Mouse (Mus musculus) v-Abl transformed pro-B cells (cell line): ENCODE results near the gene Atp6v1a.

Experiments used
- in situ Hi-C, 2 experiments: fragments of 400-800 bp; cut with MboI; formaldehyde crosslinking; loops; one replicate each; pipeline ENCODE4 v1.15.1; 2025; ENCODE audit not compliant: unreplicated experiment in 2 of 2

Atp6v1a gene

DNA sequence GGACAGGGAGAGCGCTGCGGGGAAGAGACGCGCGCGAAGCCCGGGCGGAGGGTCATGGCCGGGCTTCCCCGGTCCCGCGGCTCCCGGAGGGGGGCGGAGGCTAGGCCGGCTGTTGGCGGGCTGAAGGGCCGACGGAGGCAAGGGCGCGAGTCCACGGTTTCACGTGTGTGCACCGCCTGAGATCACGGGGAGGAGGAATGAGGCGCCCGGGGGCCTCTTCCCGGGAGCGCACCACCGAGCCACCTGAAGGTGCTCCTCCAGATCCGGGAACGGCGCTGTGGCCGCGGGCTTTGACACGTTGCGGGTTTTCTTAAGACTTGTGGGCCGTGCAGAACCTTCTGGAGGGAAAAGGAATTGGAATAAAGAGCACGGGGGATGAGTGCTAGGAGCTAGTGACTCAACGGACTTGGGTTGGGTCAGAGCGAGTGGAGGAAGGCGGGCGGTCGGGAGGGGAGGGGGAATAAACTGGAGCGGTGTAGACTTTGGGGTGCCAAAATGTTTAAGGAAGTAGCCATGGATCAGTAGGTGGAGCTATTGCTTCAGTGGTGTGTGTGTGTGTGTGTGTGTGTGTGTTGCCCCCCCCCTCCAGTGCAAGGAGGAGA, 782 bp upstream of the Atp6v1a start:
- in situ Hi-C loops = loop anchor here (10.0 to 25.0 kb wide), 3 partner anchors 215 to 1253 kb away; partner anchors contain the start of genes Gtpbp8 (in 2 of the 2) and Zbtb20 (in 1 of the 2)

DNA sequence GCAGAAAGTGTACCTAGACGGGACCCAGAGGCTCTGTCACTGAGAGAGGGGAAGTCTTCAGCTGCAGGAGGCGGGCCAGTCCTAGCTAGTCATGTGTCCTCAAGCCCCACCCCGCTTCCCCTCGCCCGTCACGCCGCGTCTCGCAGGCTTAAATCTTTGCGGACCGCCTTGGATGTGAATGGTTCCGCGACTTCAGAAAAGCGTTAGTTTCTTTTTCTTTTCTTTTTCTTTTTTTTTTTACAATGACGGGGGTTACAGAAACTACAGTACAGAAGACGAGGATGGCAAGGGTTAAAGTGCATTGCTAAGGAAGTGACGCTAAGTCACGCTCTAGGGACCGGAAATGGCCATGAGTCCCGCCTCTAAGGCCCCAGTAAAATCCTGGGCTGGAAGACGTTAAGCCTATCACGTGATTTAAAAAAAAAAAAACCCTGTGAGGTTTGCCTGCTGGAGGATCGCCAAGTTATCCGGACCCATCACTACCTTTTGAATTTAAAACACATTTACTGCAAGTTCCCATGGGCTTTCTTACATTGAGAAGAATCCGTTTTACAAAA, 448 bp downstream of the Atp6v1a start:
- in situ Hi-C loops = loop anchor here (25.0 kb wide), 2 partner anchors 598 to 1252 kb away; partner anchors contain the start of genes Gtpbp8 (in 2 of the 2) and Zbtb20 (in 1 of the 2)

DNA sequence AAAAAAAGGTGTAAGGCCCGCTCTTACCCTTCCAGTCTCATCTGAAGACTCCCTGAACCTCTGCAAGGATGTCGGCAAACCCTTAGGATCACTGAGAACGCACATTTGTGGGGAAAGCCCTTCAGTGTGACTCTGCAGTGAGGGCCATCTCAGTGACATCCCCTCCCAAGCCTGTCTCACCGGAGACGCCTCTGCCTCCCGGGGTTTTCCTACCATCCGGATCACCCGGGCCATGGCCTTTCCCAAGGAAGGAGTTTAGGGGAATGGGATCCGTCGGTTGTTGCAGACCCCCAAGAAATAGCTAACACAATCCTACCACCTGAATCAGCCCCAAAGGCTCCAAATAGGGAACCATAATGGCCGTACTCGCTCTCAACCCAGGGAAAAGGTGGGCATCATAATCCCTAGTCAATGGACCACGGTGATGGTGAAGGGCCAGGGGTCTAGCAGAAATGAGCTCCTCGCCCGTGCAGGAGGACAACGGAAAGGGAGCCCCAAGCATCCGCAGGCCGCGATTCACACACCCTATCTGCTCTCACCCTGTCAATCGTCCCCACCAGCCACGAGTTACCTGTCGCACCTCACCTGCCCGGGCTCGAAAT, 1.0 kb downstream of the Atp6v1a start:
- in situ Hi-C loops = loop anchor here (25.0 kb wide), 2 partner anchors 599 to 1251 kb away; partner anchors contain the start of genes Gtpbp8 (in 2 of the 2) and Zbtb20 (in 1 of the 2)

DNA sequence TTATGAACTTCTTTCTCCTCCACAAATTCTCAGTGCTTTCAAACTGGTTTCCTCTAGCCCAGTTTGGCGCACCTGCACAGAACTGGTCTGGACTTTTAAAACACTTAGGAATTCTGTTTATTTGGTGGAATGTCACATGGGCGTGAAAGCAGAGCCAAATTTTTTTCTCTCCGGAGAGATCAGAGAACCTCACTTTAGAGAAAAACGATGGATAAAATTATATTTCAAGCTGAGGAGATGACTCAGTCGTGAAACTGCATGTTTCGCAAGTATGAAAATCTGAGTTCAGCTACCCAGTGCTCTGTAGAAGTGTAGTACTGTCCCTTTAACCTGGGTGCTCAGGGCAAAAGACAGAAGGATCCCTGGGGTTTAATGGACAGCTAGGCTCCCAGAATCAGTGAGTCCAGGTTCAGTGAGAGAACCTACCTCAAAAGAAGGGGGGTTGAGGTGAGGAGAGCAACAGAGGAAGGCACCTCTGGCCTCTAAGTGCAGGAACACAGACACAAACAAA, 2.9 kb downstream of the Atp6v1a start:
- in situ Hi-C loops = loop anchor here (25.0 kb wide), 2 partner anchors 601 to 1249 kb away; partner anchors contain the start of genes Gtpbp8 (in 2 of the 2) and Zbtb20 (in 1 of the 2)

DNA sequence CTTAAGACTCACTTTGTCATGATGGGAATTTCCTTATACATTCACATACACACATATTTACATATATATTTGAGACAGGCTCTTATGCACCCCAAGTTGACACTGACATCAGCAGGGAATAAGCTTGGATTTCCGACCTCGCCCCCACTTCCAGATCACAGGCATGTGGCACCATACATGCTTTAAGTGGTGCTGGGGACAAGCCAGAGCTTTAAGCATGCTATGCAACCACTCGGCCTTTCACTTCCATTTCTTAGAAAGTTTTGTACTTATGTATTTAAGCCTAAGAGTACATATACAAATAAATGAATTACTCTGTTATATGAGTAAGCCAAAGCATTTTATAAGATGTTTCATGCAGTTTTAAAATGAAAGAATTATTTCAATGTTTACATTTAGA, 6.3 kb downstream of the Atp6v1a start:
- in situ Hi-C loops = loop anchor here (25.0 kb wide), 2 partner anchors 604 to 1246 kb away; partner anchors contain the start of genes Gtpbp8 (in 2 of the 2) and Zbtb20 (in 1 of the 2)

DNA sequence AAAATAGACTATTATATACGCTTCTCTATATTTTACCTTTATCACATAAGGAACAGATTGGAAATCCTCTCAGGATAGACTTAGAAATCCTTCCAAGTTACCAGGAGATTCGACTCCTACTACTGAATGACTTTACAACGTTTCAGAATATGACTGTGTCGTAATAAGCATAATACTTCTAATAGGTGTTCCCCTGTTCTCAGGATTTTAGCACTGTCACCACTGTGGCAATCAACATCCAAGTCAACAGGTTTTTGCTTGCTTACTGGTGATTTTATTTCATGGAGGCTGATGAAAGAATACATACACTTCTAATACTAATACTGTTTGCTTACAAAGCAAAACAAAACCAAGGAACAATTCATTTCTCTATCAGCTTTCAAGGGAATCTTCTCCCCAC, 7.2 kb downstream of the Atp6v1a start:
- in situ Hi-C loops = loop anchor here (25.0 kb wide), 2 partner anchors 605 to 1245 kb away; partner anchors contain the start of genes Gtpbp8 (in 2 of the 2) and Zbtb20 (in 1 of the 2)

DNA sequence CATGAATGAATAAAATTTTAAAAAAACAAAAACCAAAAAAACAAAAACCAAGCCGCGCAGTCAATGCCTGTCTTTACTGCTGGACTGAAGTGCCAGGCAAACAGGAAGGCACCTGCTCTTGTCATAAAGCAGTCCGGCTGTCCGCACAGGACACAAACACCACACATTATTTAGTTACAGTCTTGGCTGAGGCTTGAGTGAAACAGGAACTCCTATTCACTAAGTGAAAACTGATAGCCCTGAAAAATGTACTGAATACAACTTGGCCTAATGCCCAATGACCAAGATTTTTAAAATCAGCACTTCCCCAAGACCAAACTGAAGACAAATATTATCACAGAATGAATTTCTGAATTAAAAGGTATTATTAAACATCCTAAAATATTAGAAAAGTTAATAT, 13.1 kb downstream of the Atp6v1a start:
- in situ Hi-C loops = loop anchor here (25.0 kb wide), 2 partner anchors 611 to 1239 kb away; partner anchors contain the start of genes Gtpbp8 (in 2 of the 2) and Zbtb20 (in 1 of the 2)

DNA sequence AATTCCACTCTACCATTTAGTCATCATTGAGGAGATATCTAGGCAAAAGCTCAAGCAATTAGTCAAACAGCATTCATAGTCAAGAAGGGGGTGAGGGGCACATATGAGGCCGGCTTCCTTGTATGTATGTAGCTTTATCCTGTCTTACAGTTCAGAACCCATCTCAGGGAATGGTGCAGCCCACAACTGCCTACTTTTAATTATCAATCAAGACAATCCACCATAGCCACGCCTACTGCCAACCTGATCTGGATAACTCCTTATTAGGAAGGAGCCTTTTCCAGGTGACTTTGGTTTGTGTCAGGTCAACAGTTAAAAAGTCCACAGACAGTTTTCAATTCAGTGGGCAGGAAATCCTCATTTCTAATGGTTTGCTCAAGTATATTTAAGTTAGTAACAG, 14.1 kb downstream of the Atp6v1a start:
- in situ Hi-C loops = loop anchor here (25.0 kb wide), 2 partner anchors 612 to 1238 kb away; partner anchors contain the start of genes Gtpbp8 (in 2 of the 2) and Zbtb20 (in 1 of the 2)

DNA sequence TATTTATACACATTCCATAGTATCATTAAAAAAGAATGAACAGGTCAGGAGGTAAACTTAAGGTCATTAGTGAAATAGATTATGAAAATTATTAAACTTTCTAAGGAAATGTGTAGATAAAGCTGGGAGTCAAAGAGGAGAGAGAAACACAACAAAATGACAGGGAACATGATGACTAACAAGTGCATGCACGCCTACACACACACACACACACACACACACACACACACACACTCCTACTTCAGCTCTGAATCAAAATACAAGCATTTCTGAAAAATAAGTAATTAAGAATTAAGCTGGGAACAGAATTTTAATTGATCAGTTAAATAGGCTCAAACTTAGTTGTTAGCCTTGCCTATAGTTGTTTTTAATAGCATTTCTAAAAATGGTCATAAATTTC, 14.8 kb downstream of the Atp6v1a start:
- in situ Hi-C loops = loop anchor here (25.0 kb wide), 2 partner anchors 613 to 1237 kb away; partner anchors contain the start of genes Gtpbp8 (in 2 of the 2) and Zbtb20 (in 1 of the 2)

DNA sequence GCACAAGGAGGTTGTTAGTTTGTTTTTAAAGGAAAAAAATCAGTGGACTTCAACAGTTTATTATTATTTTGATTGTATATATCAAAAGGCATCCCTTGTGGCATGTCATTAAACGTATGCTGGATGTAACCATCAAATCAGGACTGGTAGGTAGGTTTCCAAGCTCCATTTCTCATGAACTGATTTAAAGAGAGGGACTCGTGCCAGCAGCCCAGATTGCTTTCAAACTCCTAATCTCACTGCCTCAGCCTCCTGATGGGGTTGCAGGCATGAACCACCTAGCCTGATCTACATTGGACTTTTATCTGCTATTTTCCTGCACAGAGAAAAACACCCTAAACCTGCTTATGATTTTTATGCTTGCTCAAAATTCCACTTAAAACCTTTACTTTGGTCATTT, 15.7 kb downstream of the Atp6v1a start:
- in situ Hi-C loops = no loop called here

DNA sequence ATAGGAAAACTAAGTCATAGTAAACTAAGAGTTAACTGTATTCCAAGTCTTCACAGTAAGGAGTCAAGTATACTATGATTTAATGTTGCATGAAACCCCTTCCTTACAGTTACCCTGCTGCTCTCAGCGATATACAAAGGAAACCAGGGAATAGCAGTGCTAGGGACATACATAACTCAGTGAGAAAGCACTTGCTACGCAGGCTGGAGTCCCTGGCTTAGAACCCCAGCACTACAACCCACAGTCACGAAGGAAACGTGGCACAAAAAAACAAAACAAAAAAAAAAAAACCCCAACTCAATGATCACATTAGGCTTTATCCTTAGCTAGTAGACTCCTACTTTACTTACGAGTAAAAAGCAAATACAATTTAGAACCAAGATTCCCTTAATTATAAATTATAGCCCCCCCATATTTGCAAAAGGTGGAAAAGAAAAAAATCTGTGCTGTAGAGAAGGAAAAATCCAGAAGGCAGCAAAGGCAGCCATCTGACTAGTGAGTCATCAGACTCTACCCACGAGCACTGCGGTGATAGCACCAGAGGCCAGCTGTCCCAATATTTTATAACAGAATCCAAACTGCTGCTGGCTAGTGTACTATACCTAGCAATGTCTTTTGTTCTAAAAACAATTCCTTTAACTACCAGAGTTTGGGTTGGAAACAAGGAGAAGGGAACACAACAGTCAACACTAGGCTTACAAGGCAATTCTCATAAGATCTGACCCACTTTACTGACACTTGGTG, 16.4 kb downstream of the Atp6v1a start:
- in situ Hi-C loops = no loop called here

DNA sequence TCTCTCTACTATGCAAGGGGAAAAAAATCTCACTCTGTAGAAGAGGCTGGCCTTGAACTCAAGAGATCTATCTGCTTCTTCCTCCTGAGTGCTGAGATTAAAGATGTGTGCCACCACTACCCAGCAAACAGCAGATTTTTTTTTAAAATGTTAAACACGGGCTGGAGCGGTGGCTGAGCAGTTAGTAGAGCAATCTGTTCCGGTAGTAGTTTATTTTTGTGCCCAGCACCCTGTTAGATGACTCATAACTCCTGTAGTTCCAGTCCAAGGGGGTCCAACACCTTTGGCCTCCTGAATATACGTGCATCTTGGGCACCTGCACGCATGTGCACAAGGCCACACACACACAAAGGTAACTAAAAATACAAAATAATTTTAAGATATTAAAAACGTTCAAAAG, 16.9 kb downstream of the Atp6v1a start:
- in situ Hi-C loops = no loop called here

DNA sequence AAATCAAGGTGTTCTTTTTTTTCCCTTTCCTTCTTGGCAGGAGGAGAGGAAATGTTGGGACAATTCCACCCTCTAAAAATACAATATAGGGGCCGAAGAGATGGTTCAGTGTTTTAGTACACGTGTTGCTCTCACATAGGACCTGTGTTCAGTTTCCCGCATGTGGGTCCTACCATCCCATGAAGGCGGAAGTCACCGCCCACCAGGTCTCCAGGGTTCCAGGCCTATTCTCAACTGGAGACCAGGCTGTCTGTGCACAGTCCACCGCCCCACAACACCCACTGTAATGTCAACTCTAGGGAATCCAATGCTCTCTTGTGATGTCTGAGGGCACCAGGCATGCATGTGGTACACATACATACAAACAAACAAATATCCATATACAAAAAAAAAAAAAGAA, 17.4 kb downstream of the Atp6v1a start:
- in situ Hi-C loops = no loop called here

DNA sequence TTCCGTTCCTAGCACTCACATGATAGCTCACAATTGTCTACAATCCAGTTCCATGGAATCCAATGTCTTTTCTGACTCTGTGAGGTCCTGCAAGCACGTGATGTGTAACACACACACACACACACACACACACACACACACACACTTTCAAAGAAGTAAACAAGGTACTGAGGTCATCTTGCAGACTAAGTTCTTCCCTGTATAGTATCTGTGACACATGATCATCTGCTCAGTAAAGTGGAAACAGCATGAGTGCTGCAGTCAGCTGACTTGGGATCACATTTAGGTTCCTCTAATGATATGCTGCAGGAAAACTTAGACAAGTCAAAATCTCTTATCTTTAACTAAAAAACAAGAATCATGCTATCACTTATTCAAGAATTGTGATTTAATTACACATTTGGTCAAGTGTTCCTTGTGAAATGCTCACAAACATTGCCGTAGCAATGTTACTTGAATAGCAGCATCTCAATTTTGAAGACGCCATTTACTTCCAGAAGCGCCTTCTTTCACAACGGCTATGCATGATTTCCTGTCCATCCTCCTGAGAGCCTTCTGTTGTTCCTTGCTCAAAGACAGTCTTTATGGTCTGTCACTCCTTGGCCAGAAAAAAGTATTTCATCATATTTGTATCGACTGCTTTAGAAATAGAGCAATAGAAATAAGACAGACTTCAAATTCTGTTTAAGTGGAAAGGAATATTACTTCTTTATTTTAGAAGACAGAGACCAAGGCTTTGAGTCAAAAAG, 19.6 kb downstream of the Atp6v1a start:
- in situ Hi-C loops = no loop called here

DNA sequence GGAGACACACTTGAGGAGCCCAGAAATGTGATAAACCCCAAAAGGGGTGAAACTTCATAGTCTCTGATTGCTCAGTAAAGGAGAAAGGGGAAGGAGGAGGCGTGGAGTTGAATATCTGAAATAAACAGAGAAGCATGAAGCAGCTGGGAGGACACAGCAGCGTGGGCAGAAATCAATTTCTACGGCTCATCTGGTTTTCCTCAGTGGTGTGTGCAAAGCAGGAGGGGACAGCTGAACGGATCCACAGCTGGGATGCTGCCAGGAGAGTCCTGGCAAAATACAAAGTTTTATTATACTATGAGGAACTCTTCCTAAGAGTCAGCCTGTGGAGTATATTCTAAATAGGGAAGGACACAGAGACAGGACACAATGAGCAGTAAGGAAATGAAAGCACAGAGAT, 30.5 kb downstream of the Atp6v1a start:
- in situ Hi-C loops = no loop called here

DNA sequence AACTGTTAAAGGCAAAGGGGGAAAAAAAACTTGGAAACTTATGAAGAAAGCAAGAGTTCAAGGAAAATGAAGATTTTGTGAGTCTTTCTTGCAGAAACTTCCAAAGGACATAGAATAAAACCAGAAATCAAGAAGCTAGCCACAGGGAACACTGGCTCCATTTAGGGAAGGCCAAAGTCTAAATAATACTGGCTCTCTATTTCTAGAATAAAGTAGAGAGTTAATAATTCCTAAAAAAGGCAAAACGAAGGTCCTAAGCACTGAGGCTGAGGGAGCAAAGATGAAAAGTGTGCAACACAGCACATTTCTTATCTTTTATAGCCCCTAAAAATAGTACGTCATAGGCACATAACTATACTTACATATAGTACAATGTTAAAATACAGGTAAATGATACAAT, 34.3 kb downstream of the Atp6v1a start:
- in situ Hi-C loops = no loop called here

DNA sequence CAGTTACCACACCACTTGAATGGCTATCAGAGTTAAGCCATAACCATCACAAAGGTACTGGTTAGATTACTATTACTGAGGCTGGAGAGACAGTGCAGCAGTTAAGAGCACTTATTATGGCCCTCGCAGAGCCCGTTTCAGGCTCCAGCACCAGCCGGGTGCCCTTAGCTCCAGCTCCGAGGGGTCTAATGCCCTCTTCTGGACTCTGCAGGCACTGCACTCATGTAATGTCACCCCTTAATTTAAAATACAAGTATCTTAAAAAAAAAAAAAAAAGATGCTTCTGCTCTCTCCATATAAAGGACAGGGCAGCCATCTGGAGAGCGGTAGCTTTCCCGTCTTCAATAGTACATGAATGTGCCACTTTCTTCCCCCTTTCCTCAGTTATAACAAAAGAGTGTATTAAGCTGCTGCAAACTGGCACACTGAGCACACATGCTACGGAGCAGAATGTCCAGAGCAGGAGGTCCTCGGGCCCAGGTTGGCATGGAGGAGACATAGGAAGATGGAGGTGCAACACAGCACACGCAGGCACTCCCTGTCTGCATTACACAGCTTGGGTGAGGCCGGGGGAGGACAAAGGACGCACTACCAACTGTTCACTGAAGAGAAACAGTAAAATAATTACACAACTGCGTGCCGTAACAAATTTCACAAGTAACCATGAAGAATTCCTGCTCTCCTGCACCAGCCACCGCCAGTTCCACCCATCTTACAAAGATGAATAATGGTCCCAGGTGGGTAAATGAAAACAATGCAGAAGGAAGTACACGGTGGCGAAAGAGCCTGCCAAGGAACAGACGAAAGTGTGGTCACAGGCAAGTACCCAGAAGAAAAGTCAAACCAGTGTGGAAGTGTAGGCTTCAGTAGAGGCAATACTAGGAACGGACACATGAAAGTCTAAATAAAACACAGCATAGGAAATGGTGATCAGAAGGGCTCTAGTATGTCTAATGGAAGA, 35.4 kb downstream of the Atp6v1a start:
- in situ Hi-C loops = no loop called here

DNA sequence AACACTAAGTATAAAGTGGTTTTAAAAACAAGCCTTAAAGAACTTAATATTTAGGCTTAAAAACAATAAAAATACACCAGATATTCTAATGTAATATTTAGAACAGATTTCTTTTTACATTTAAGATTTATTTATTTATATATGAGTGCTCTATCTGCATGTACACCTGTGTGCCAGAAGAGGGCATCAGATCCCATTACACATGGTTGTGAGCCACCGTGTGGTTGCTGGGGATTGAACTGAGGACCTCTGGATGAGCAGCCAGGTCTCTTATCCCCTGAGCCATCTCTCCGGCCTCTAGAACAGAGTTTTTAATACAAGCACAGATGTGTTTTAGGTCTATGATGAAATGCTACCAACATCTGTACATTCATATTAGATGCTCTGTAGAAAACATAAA, 36.6 kb downstream of the Atp6v1a start:
- in situ Hi-C loops = no loop called here
